Mouse (Mus musculus) adipose tissue, adult 10 weeks (tissue): ENCODE measurements around the gene Ift57. TPM values are rescaled to one million over a fixed set of nuclear protein-coding genes. Genes with fewer than 3 reads are reported as not detected.

Source experiments
- polyA plus RNA-seq: library from polyadenylated mRNA; stranded (reverse); fragments of 350-450 nt; fragmentation: Illumina TruSeq; extraction: RNeasy Lipid Tissue Mini Kit (QIAGEN cat#74804); gene quantifications from one replicate; pipeline ENCODE4 v1.2.3, GENCODE M21; 2014; ENCODE audit warnings: low read depth, low replicate concordance

Gene Ift57
- 18.5 TPM for polyA plus RNA-seq

GRCm38 (mm10) chr16:49698620-49699525 is at the start of gene Ift57:
Ift57 (plus strand) TSS chr16:49699233.

GRCm38 (mm10) chr16:49799597-49800561 is 100.8 kb downstream of the Ift57 start, which contains the start of gene Cd47:
Cd47 (plus strand) TSS chr16:49800533.

Other genes starting within 250 kb of the Ift57 start
- 52.2 TPM for gene Cd47, start 101.3 kb downstream of the Ift57 start, polyA plus RNA-seq